Mouse (Mus musculus) CD4-positive helper T cell, adult 2 months (primary cell): ENCODE data around the gene Stkld1.
A peak's percentile ranks its signal among the peaks of the same experiment; 100 is the strongest.
"Not testable (repeated sequence)": the region's sequence is repeated elsewhere in the genome, so short reads cannot be mapped to it uniquely, and the experiment has no call there.

ENCODE experiments used
- DNase-seq: peaks from one replicate; pipeline ENCODE4 v3.0.0-alpha.2; 2012; ENCODE audit warnings: low read depth, missing footprints, low spot score

Gene Stkld1

DNA sequence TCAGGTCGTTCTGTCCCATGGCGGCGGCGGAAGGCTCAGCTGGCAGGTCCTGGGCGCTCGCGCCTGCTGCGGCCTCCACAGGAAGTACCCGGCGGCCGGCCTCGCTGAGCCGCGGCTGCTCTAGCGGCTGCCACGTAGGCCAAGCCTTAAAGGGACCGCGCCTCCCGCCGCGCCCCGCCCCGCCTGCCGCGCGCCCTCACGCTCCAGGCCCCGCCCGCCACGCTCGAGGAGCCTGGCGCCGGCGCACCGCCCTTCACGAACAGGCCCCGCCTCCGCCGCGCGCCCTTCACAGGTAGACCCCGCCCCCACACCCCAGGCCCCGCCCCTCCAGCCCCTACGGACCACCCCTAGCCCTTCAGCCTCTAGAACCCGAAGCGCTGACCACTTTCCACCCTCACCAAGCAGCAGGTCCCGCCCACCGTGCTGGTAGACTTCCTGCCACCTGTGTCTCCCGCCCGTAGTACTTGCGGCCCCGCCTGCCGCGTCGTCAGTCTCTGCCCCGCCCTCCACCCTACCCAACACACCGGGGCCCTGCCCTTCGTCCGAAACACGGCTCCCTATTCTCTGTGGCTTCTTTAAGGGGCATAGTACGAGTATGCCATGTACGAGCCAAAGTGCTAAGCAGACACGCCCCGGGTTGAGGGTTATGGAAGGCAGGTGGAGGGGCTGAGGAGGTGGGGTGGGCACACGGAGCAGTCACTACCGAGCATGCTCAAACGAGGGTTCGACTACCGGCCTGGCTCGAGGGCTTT is at the start of gene Stkld1, which contains the start of gene Surf4:
Stkld1 (plus strand) TSS at position 744 of the 752 bp plus-strand sequence.
Surf4 (minus strand) TSS at position 625 of the 752 bp plus-strand sequence.
- DNase-seq = peak; percentile 96

DNA sequence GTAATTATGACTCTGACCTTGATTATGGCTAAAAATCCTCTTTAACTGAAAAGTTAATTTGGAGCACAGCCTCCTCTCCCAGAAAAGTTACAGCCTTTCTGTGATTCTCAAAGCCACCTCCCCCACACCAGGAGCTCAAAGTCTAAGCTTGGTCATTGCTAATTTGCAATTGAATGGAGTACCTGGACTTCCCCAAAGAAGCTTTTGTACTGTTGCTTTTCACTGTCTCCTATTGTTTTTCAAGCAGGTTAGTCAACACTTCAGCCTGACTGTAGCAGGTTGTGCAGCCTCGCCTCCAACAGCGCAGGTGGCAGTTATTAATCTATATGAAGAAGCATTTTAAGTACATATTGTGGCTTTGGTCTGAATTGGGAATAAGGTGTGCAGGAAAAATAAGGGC is 48.3 kb upstream of the Stkld1 start:
- not testable (repeated sequence) for DNase-seq

DNA sequence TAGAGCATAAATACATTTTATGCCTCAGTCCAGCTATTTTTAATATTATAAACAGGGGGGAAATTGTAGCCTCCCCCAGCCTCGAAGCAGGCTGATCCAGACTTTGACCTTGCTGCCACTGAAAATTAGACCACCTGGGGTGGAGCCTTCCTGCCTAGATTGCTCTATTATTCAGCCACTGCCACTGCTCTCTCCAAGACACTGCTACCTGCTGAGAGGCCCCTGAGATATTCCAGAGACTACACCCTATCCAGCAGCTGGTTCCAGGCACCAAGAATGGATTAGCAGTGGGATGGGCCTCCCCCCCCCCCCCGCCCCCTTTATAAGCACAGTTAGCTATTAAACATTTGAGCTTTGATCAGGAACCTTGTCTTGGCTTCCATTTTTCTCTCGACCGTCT is 47.7 kb upstream of the Stkld1 start:
- DNase-seq = not testable (repeated sequence)

DNA sequence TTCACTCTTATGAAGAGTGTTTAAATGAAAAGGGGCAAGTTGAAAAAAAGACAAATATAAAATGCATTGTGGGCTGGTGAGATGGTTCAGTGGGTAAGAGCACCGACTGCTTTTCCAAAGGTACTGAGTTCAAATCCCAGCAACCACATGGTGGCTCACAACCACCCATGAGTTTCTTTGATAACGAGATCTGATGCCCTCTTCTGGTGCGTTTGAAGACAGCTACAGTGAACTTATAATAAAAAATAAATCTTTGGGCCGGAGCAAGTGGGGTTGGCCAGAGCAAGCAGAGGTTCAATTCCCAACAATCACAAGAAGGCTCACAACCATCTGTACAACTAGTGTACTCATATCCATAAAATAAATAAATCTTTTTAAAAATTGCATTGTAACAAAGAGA is 37.9 kb upstream of the Stkld1 start:
- DNase-seq = no peak

DNA sequence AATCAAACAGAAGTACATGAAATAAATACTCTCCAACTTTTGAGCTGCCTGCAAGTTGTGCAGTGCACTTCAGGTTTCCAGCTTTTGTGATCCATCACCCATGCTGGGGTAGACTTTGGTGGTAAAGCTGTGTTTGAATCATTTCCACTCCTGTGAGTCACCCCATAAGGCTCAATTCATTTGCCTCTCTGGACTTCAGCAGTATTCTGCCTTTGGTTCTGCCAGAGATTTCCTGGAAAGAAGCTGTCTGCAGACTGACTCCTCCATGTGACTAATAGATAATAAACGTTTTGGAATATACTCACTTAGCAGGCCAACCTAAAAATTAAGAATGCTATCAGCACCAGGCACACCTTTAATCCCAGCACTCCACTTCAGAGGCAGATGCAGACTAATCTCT is 33.1 kb upstream of the Stkld1 start:
- DNase-seq = no peak

DNA sequence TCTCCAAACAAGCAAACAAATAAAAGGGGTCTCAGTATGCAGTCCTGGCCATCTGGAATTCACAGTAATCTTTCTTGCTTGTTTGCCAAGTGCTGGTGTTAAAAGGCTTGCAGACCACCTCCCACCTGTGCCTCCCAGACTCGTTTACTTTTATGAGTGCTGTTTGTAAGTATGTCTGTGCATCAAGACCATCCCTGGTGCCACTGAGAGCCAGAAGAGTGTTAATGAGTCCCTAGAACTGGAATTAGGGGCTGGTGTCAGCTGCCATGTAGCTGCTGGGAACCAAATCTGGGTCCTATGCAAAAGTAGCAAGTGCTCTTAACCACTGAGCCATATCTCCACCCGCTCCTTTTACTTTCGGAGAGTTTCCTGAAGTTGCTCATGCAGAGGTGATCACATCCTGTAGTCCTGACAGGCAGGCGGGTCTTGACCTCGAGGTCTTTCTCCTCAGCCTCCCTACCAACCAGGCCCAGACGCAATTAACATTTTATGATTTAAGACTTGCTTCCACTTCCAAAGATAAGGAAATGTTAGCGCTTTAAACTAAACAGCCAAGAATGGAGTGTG is 31.9 kb upstream of the Stkld1 start:
- DNase-seq = no peak

DNA sequence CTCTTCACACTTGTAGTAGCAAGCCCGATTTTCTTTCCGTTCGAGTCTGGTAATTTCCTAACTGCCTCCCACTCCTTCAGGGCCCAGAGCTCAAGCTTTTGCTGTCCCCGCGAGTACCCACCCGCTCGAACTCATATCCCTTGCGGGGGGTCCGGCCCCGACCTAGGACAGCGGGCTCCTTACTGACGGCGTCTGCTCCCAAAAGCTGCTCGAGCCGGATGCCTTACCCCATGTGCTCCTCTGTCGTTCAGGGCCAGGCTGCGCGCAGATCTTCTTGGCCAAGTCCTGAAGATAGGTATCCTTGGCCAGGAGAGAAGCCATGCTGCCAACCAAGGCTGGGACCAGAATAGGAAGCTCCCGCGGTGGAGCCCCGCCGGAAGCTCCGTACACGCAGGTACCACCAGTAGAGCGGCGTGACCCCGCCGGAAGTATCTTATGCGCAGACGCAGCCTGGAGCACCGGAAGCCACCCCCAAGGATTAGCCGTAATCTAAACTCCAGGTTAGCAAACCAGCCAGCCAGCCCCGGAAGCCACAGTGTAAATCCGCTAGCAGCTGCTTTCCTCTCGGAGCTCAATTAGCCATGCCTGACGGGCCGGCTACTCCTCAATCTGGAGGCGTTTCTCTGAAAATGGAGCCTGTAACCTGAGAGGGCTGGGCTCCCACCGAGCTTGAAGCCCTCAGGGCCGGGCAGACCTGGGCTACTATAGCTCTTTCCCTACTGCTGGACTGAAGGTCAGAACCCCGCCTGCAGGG is 31.2 kb upstream of the Stkld1 start, which contains the start of gene Surf6:
Surf6 (minus strand) TSS at position 413 of the 754 bp plus-strand sequence.
- DNase-seq = peak; percentile 98

DNA sequence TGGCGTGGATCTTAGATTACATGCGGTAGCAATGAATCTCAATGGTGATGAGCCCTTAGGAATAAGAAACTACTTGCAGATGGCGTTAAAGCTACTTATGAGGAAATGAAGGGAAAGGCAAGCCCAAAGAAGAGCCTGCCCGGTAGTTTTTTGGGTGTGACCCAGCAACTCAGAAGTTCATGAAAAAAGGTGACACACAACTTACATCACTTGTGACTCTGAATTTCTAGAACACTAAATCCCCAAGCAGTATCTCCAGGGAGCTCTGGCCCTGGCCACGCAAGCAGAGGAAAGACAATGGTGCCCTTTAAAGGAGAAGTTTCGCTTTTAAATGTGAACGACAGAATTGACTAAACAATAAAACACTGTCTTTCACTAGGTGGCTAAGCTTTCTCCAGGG is 30.5 kb upstream of the Stkld1 start:
- DNase-seq = no peak

DNA sequence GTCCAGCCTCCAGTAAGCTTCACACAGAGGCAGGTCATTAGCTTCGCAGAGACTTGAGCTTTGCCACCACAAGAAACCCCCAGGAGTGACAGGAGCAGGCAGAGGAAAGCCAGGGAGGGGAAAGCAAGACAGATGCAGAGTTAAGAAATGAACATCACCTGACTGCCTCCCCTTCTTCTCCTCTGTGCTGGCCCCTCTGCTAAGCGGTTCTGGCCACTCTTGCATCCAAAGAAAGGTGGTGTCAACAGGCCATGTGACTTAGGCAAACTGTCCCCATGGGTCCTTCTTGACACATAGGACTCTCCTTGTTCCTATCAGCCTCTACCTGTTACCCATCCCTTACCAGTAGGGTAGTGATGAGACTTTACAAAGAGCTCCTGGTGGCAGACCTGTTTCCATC is 27.9 kb upstream of the Stkld1 start:
- DNase-seq = no peak

DNA sequence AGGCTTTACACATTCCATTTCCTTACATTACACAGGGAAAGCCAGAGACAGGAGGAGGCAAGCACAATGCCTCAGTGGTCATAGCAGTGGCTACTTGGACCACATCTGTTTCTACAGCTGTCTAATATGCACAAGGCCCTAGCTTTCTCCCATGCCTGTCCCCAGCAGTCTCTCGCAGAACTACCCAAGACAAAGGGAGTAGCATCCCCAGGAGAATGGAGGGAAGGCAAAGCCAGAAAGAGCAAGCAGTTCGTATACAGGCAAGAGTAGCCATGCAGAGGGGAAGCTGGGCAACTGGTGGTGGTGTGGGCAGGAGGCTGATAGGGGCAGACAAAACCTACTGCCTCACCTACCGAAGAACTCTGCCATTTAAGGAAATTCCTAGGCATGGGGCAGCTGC is 27.4 kb upstream of the Stkld1 start:
- no peak for DNase-seq

DNA sequence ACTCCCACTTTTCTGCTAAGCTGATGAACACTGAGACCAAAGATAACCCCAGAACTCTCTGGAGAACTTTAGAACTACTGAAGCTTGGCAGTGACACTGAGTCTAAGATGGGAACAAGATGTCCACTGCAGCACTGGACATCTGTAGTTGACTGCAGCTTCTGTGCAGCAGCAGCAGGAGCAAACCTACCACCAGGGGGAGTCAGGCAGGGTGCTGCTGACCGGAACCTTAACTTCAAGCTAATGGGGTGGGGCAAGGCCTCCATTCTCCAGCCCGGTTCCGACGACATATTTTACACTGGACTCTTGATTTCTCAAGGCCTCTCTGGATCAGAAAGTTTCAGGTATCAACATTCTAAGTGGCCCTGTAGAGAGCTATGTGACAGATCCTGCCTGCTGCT is 26.7 kb upstream of the Stkld1 start:
- peak; percentile 55 for DNase-seq

DNA sequence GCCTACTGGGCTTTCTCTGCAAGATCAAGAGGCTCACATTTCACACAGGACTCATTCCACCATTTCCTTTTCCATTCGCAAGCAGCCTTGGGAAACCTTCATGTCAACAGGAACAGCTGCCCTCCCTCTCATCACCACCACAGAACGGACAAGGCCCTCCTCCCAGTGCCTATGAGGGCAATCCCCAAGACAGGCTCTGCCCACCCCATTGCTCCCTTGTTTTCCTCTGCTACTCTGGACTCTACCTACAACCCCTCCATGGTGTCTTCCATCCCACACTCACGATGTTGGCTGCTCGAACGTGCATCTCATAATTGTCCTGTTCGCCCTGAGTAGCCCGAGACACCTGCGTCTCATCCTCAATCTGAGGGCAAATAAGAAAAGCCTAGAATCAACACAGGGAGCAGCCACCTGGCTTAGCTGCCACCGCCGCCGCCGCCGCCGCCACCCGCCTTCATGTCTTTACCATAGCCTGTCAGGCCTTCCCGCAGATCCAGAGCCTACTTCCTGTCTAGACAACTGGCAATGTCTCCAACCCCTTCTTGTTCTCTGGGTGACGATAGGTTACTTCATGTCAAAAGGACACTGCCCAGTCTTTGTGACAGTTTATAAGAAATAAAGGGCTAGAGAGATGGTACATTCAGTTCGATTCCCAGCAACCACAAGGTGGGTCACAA is 25.0 kb upstream of the Stkld1 start:
- peak; percentile 57 for DNase-seq

DNA sequence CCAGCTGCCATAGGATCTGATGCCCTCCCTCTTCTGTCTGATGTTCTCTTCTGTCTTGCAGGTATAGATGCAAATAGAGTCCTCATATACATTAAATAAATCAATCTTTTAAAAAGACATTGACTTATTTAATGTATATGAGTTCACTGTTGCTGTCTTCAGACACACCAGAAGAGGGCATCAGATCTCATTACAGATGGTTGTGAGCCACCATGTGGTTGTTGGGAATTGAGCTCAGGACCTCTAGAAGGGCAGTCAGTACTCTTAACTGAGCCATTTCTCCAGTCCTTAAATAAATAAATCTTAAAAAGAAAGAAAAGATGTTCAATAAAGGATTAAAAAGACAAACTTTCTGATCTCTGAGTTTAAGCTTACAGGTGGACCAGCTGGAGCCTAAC is 24.5 kb upstream of the Stkld1 start:
- DNase-seq = no peak

DNA sequence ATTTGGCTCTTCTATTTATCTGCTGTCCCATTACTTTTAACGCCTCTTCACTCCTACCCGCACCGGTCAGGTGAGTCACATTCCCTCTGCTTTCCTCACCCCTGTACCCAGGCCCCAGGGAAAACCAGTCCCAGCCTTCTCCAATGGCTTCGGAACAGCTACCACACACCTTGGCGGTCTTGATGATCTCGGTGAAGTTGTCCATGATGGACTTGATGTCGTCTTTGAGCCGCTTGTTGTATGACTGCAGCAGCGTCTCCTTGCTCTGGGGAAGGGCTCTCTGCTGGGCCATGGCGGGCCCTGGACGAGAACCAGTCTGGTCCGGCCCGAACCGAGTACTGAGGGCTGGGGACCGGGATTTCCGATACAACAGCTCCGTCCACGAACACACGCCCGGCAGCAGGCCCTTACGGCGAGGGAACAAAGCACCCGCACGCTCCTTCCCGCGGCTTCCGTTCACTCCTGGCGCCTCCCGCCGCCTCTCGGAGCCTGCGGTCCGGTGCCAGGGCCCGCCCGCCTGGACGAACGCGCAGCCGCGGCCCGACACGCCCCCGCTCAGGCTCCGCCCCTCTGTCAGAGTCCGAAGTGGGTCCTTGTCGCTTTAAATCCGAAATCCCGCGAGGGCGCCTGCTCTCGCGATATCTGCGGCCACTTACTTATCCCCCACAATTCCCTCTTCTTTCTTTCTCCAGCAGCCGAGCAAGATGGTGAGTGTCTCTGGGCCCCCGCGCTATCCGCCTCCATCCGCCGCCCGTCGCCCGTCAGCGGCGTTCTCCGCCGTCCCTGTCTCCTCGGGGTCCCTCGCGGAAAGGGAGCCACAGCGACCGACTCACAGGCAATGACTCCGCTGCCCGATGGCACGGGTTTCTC is 23.5 kb upstream of the Stkld1 start, which contains the start of the genes Med22 and Rpl7a:
Med22 (minus strand) TSS at position 554 of the 870 bp plus-strand sequence.
Rpl7a (plus strand) TSS at position 641 of the 870 bp plus-strand sequence.
- DNase-seq = peak; percentile 99

DNA sequence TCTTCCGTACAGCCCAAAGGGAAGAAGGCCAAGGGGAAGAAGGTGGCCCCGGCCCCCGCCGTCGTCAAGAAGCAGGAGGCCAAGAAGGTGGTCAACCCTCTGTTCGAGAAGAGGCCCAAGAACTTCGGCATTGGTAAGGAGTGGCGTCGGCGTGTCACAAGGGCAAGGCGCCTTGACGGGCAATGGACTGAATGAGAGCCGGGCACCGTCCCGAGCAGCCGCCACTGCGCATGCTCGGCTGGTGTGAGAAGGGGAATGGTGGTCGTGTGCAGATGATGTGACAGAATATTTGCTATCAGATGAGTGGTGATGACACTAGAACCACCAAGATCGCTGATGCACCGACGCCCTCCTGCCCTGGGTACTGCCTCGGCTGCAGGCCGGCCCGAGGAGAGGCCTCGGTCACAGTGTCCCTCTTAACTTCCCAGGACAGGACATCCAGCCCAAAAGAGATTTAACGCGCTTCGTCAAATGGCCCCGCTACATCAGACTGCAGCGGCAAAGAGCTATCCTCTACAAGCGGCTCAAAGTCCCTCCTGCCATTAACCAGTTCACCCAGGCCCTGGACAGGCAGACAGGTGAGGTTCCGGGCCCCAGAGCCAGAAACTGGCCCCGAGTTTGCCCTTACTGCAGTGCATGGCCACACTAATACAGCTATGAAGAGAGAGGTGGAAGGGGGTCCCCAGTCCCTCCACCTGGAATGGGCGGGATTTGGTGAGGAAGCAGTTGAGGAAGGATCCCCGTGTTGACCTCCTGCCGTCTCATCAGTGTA is 22.7 kb upstream of the Stkld1 start:
- DNase-seq = no peak

DNA sequence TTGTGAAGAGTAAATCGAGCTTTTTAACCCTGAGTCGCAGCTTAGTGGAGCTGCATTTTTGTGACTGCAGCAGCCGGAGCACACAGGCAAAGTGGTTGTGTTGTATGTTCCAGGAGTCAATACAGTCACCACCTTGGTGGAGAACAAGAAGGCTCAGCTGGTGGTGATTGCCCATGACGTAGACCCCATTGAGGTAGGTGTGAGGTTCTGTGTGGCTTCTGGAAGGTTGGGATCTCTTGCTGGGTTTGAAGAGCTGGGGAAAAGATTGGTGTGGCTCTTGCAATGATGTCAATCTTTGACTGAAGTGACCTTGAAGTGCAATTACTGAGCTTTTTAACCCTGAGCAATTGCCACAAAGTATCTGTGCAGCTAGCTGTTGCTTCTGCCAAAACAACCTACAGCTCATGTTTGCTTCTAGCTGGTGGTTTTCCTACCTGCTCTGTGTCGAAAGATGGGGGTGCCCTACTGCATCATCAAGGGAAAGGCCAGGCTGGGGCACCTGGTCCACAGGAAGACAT is 21.5 kb upstream of the Stkld1 start:
- DNase-seq = no peak

DNA sequence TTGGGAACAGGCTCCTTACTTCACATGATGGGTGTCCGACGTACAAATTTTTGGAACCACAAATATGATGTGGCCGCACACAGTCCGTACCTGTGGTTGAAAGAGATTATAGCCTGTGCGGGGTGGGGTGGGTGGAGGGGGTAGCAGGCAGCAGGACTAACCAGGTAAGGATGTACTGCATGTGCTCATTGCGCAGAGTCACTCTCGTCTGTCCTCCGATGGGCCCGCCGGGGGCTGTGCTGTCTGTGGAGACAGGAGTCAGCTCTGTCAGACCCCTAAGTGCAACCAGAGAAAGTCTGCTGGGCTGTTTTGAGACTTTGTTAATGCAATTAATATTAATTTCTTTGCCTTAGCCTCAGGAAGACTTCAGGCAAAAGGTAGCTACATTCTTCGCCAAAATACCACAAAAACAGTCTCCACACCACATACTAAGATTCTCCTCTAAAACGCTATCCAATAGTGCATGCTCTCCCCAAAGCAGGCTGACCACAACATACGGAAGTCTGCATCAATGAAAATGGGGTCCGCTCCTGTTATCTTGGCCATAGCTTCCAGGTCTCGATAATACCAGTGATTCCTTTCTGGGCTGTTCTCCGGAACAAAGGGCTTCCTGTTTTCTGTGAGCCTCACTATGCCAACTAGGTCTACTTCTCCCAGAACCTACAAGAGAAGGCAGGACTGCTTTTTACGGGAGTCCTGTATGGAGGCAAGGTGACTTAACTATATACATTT is 20.3 kb upstream of the Stkld1 start:
- no peak for DNase-seq

DNA sequence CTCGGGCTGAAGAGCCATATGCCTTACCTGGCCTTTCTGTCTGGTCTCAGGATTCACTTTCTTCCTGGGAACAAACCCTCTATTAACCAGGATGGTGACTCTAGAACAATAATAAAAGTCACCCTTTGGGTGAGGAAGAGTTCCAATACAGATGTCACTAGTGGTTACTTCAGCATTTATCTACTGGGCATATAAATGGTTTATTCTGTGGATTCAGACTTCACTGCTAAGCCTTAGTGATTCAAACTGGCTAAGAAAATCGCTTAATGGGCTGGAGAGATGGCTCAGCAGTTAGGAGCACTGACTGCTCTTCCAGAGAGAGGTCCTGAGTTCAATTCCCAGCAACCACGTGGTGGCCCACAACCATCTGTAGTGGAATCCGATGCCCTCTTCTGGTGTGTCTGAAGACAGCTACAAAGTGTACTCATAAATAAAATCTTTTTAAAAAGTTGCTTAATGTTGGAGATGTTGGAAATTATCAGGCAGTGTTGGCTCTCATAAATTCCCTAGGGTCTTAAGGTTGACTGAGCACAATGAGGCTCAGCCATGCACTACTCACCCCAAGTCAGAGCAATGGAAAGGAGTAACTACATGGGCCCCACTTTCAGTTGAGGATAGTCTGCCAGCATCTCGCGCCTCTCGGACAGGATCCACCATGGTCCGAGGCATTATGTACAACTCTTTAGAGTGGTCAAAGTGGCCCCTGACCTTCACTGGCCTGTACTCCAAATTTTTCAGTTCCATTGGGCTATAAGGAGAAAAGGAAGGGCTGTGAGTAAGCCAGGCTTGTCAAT is 19.5 kb upstream of the Stkld1 start:
- no peak for DNase-seq
